Mouse (Mus musculus) brown adipose tissue, adult 24 weeks (tissue): ENCODE measurements around the gene Nhsl2. TPM values are rescaled to one million over a fixed set of nuclear protein-coding genes. Genes with fewer than 3 reads are reported as not detected.
"Not testable (repeated sequence)": the region's sequence is repeated elsewhere in the genome, so short reads cannot be mapped to it uniquely, and the experiment has no call there.

ENCODE experiments used
- H3K27ac ChIP-seq: fragments of 200-500 bp; replicated peaks from 2 replicates; pipeline ENCODE4 v1.5.1; 2012; ENCODE audit warnings: low read depth, mild to moderate bottlenecking, low read length
- H3K4me1 ChIP-seq: fragments of 200-500 bp; 2 replicates; pipeline ENCODE4 v1.6.1; 2012; ENCODE audit warnings: low read length, mixed read lengths; ENCODE audit not compliant: control insufficient read depth, insufficient read depth, insufficient read length
- H3K4me3 ChIP-seq: fragments of 200-500 bp; 2 replicates; pipeline ENCODE4 v1.5.1; 2012; ENCODE audit warnings: low read depth, mild to moderate bottlenecking, low read length, moderate library complexity; ENCODE audit not compliant: insufficient read depth
- polyA plus RNA-seq: library from polyadenylated mRNA; stranded (reverse); fragments of >200 nt; gene quantifications from 2 replicates; pipeline ENCODE4 v1.2.4, GENCODE M21; 2012; ENCODE audit not compliant: missing spikeins, insufficient read depth, insufficient read length

Gene Nhsl2
- polyA plus RNA-seq, 1 experiment, result 4.6 TPM

DNA sequence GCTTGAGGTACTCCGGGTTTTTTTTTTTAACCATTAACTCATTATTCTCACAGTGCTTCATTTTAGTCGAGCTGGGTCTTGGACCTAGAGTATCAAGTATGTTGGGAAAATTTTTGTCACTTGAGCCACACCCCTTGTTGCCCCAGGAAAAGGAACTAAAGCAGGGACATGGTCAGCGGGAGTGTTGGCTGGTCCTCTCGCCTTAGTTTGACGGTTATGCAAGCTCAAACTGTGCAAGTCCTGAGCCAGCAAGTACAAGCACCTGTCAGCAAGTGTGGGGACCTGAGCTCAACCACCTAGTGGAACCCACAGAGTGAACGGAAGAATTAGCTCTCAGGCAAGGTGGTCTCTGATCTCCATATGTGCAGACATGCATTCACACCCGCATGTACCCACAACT, 252.7 kb downstream of the Nhsl2 start:
- no peaks in the 10 kb centered on the region for H3K4me1 ChIP-seq
- no peak overlapping the region for H3K27ac ChIP-seq
- no peak overlapping the region for H3K4me3 ChIP-seq

DNA sequence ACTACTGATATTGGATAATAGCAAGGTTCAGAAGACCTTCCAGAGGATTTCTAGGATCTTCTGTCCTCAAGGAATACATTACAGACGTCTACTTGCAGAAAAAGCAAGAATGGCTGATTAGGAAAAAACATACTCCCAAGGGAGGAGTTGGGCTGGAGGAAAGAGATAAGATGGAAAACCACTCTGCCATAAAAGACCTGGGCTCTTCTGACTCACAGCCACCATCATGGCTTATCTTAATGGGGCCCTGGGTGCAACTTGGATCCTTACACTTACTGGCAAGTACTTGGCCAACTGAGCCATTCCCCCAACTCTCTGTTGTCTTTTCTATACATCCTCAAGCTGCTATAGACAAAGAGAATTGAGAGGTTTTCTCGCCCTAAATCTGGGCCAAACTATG, 254.6 kb downstream of the Nhsl2 start:
- not testable (repeated sequence) for H3K4me3 ChIP-seq, H3K4me1 ChIP-seq, H3K27ac ChIP-seq

DNA sequence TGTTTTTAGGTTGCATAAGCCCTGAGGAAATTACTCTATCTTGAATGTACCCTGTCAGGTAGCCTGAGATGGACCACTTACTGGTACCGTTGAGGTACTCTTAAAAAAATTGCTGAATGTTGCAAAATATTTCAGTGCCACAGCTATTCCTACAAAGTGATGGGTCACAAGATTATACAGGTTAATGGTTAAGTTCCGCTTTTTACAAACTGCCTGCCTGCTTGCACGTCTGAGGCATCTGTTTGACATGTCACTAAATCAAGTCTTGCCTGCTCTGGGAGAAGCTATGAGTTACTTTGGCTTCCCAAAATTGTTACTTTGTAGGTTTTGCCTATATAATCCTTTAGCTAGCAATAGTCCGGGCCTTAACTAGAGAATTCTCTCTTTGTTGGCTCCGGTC, 260.2 kb downstream of the Nhsl2 start:
- H3K4me3 ChIP-seq, H3K27ac ChIP-seq, H3K4me1 ChIP-seq: not testable (repeated sequence)

DNA sequence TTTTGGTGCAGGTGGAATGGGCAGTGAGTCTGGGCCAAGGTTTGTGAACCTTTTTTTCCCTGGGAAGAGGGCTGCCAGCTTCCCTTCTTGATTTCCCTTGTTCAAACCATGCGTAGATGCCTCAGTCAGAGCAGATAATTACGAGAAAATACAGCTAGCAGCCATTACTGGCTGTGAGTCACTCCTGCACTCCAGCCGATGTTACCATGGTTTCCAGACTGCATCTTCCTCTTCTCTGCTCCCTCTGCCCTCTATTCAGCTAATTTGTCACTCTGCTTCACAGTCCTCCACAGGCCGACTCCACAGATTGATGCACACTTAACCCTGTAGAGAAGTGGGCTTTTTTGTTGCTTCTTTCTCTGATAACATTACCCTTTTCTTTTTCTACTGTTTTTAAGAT, 266.5 kb downstream of the Nhsl2 start:
- Histone ChIP-seq H3K4me1 (no peaks in the 10 kb centered on the region), H3K27ac (no peak overlapping the region)

DNA sequence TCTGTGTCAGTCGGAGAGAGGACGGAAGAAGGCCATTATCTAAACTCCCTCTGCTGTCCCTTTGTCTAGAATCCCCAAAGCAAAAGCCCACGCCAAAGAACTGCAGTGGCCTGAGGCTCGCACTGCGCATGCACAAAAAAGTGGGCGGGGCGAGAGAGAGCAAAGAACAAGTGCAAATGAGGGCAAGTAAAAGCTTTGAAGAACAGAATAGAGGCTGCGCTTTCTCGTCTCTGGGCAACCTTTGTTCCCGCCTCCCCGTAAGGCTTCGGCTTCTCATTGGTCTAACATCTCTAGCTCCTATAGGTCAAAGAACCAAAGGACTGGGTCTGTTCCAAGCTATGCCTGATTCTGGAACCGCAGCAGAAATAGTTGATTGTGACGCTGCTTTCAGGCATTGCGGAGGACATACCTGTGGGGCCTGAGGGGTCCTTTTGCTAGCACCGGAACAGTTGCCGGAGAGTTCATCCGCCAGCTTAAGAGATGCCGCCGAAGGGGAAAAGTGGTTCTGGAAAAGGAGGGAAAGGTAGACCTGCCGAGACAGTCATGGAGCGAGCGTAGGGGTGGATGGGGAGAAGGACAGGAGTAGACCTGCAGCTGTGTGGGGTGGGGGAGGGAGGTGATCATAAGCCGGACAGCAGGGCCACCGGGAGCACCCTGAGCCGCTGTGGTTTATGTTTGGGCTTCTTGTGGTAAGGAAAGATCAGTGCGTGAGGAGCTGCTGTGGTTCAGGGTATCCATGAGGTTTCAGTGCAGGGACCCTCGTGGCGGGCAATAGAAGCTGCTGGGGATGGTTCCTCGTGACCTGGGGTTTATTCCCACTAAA, 270.1 kb downstream of the Nhsl2 start, which contains the start of gene Pin4:
Gene Pin4, plus strand, starts transcription at position 406 of the 823 bp plus-strand sequence.
- H3K4me1 ChIP-seq, result no peaks in the 10 kb centered on the region
- peak within 1 kb of the TSS; percentile 65 for H3K4me3 ChIP-seq
- H3K27ac ChIP-seq, result no peak within 1 kb of the TSS

More for the DNA sequence above, 266.5 kb downstream of the Nhsl2 start:
- no peak overlapping the region for H3K4me3 ChIP-seq

DNA sequence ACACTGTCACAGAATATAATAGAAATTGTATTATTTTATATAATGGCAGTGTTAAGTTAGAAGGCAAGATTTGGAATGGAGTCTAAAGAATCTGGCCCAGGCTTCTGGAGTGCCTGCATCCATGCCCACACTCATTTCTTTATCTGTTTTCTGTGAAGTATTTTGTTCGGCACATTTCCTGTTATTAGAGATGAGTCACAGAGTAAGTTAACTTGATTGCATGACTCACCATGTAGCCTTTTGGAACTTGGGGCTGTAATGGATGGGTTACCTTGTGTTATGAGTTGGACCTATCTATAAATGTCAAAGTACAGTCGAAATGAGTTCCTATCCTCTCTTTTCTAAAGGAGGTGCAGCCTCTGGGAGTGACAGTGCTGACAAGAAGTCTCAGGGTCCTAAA, 272.1 kb downstream of the Nhsl2 start:
- no peak overlapping the region for H3K27ac ChIP-seq
- no peak overlapping the region for H3K4me3 ChIP-seq
- H3K4me1 ChIP-seq, result no peaks in the 10 kb centered on the region

DNA sequence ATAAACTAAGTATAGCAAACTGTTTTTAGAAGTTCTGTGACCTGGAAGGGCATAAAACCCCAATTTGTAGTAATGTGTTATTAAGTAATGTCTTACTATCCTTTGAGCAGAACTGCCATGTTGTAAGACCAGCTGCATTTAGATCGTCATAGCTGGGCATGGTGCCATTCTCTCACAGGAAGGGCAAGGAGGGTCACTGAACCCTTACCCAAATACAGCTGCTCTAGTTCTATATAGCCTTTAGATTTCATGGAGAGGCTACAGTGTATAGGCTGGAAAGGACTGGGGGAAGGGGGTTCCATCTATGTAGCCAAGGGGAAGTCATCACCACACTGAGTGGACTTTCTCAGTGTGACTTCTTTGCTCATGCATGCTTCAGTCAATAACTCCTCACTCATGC, 292.0 kb downstream of the Nhsl2 start:
- Histone ChIP-seq H3K4me3 (no peak overlapping the region), H3K4me1 (no peaks in the 10 kb centered on the region), H3K27ac (no peak overlapping the region)

Other genes starting within 250 kb of the Nhsl2 start
- gene Ogt, start 209.3 kb upstream of the Nhsl2 start, polyA plus RNA-seq, result 41.8 and 49.2 TPM in 2 replicates
- gene Cxcr3, start 115.1 kb upstream of the Nhsl2 start, polyA plus RNA-seq, result not detected in 2 replicates
- gene Gm4779, start 55.0 kb upstream of the Nhsl2 start, polyA plus RNA-seq, result not detected in 2 replicates
- not detected in 2 replicates for gene 8030474K03Rik, start 54.7 kb upstream of the Nhsl2 start, polyA plus RNA-seq
- 0.83 and 1.5 TPM in 2 replicates for gene Rtl5, start 221.9 kb downstream of the Nhsl2 start, polyA plus RNA-seq